Mouse (Mus musculus) spleen, adult 2 months (tissue): Measurements from ENCODE around the gene Cga. TPM values are rescaled to one million over a fixed set of nuclear protein-coding genes. Genes with fewer than 3 reads are reported as not detected.
"Not testable (repeated sequence)": the region's sequence is repeated elsewhere in the genome, so short reads cannot be mapped to it uniquely, and the experiment has no call there.

Experiments
- DNase-seq, 2 experiments: peaks; one replicate each; pipeline versions ENCODE4 v3.0.0 to v3.0.0-alpha.2; 2012 to 2021; ENCODE audit warnings: low spot score in 2 of 2, low read depth in 1 of 2
- H3K27ac ChIP-seq: fragments of 200-500 bp; 2 replicates; pipeline ENCODE4 v1.5.1; 2012; ENCODE audit warnings: low read length, inconsistent platforms; ENCODE audit not compliant: insufficient read depth
- H3K27me3 ChIP-seq: fragments of 200-500 bp; 2 replicates; pipeline ENCODE4 v1.6.1; 2012; ENCODE audit warnings: mild to moderate bottlenecking, moderate library complexity, low read length, inconsistent platforms; ENCODE audit not compliant: control insufficient read depth, insufficient read depth
- H3K36me3 ChIP-seq: fragments of 200-500 bp; 2 replicates; pipeline ENCODE4 v1.6.1; 2012; ENCODE audit warnings: mild to moderate bottlenecking, low read length, inconsistent platforms; ENCODE audit not compliant: control insufficient read depth, insufficient read depth
- H3K4me1 ChIP-seq: fragments of 200-500 bp; 2 replicates; pipeline ENCODE4 v1.6.1; 2011; ENCODE audit warnings: inconsistent platforms; ENCODE audit not compliant: control insufficient read depth, insufficient read depth, insufficient read length
- H3K4me3 ChIP-seq: fragments of 200-500 bp; 2 replicates; pipeline ENCODE4 v1.5.1; 2011; ENCODE audit warnings: mild to moderate bottlenecking, inconsistent platforms; ENCODE audit not compliant: insufficient read depth, insufficient read length; ENCODE audit errors: extremely low read depth
- CTCF ChIP-seq: fragments of 200-500 bp; IDR thresholded peaks from 2 replicates; pipeline ENCODE4 v1.5.1; 2011; ENCODE audit warnings: mild to moderate bottlenecking, inconsistent platforms; ENCODE audit not compliant: insufficient read depth, insufficient read length, insufficient replicate concordance; ENCODE audit errors: extremely low read depth
- POLR2A ChIP-seq: fragments of 200-500 bp; IDR thresholded peaks from 2 replicates; pipeline ENCODE4 v1.6.1; 2011; ENCODE audit warnings: low read depth, low read length, inconsistent platforms
- WGBS: fragments of 180-500 bp; shearing (Covaris S2); methylation state at CpG from one replicate; pipeline ENCODE4 v1.1.7; 2018; 5-methylcytosine and 5-hydroxymethylcytosine counted together
- polyA plus RNA-seq: library from polyadenylated mRNA; depleted of rRNA; stranded (reverse); fragments of >200 nt; gene quantifications from 2 replicates; pipeline ENCODE4 v1.2.3, GENCODE M21; 2012

Cga gene
- polyA plus RNA-seq, 1 experiment, result not detected

DNA sequence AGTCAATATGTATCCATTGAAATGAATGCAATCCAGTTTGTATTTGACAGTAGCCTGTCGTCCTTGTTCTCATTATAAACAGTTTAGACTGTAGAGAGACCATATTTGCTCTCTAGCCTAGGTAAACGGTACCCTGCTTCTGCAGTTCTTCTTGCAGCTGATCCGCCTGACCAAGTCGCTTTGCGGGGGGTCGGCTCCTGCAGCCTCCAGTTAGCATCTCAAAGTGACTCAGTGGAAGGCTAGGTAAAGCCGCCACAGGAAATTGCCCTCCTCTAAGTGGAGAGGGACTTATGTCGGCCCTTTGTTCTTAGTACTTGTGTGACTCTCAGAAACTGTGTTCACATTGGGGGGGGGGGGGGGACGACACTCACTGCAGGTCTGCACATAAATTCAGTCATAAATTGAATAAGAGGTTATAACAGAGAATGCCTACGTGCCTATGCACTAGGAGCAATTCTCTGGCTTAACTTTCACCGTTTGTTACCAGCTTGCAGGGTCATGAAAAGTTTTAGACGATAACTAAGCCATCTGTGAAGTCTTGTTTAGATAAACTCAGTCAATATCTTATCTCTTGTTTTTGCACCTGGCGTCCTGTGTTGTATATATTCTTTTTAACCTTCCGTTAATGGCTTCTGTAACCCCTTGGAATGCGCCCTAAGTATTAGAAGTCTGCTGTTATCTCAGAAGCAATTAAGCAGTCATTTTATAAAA lies 4.3 kb upstream of the Cga start:
- no peak overlapping the region for H3K4me3 ChIP-seq
- no peak for TF ChIP-seq POLR2A
- no peak for TF ChIP-seq CTCF
- DNase-seq, result no peak
- no peak overlapping the region for H3K27ac ChIP-seq
- H3K4me1 ChIP-seq, result peaks cover 3% of the 10 kb centered on the region; the same call in 1 of the 2 replicates
- 58% methylated on average over 15 of the region's 15 CpGs for WGBS
- H3K27me3 ChIP-seq, result peaks cover 1% of the 10 kb centered on the region; the same call in 1 of the 2 replicates
- H3K36me3 ChIP-seq, result no peaks in the 10 kb centered on the region

DNA sequence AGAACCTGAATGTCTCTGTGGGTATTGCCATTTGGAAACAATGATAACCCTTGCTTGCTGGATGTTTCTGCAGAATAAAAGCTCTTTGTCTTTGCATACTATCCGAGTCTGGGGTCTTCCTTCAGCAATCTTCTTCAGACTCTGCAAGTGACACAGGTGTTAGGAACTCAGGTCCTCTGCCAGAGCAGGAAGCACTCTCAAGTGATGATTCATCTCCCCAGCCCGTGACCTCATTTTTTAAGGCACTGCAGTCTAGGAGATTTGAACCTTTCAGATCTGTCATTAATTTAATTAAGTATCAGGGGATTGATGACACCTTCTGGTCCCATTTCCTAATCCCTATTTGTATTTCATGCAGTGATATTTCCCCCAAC lies 3.8 kb upstream of the Cga start:
- peaks cover 1% of the 10 kb centered on the region; the same call in 1 of the 2 replicates for H3K27me3 ChIP-seq
- DNase-seq, result no peak
- H3K4me3 ChIP-seq, result no peak overlapping the region
- WGBS, result 55% methylated on average over 2 of the region's 2 CpGs
- H3K27ac ChIP-seq, result no peak overlapping the region
- H3K36me3 ChIP-seq, result no peaks in the 10 kb centered on the region
- H3K4me1 ChIP-seq, result peaks cover 3% of the 10 kb centered on the region; the same call in 1 of the 2 replicates
- no peak for TF ChIP-seq CTCF
- TF ChIP-seq POLR2A, result no peak

DNA sequence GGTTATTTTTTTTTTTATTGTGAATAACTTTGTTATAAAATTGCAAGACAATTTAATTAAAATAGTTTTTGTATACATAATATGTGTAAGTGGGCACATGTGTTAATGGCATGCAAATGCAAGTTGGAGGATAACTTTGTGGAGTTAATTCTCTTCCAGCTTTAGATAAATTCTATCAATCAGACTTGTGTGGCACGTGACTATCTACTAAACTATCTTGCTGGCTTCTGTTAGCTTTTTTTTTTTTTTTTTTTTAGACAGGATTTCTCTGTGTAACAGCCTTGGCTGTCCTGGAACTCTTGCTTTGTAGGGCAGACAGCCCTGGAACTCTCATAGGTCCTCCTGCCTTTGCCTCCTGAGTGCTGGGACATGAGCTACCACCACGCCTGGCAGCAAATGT lies 4.9 kb downstream of the Cga start:
- Histone ChIP-seq H3K4me3 (no peak overlapping the region), H3K27me3 (no peaks in the 10 kb centered on the region), H3K36me3 (no peaks in the 10 kb centered on the region), H3K4me1 (no peaks in the 10 kb centered on the region), H3K27ac (no peak overlapping the region)
- TF ChIP-seq CTCF (no peak), POLR2A (no peak)
- DNase-seq, result no peak
- 72% methylated on average over 2 of the region's 2 CpGs for WGBS

GRCm38 (mm10) chr4:34899322-34899721 lies 5.7 kb downstream of the Cga start:
- Histone ChIP-seq H3K36me3 (no peaks in the 10 kb centered on the region), H3K27me3 (no peaks in the 10 kb centered on the region), H3K27ac (no peak overlapping the region), H3K4me3 (no peak overlapping the region), H3K4me1 (no peaks in the 10 kb centered on the region)
- TF ChIP-seq POLR2A (no peak), CTCF (no peak)
- 94% methylated on average over 1 of the region's 1 CpGs for WGBS
- DNase-seq, result no peak

- H3K36me3 ChIP-seq, result no peaks in the 10 kb centered on the region
- no peaks in the 10 kb centered on the region for H3K4me1 ChIP-seq
- DNase-seq, result no peak
- no peak overlapping the region for H3K27ac ChIP-seq
- no peak overlapping the region for H3K4me3 ChIP-seq
- H3K27me3 ChIP-seq, result no peaks in the 10 kb centered on the region
- TF ChIP-seq CTCF (no peak), POLR2A (no peak)
- WGBS, result 75% methylated on average over 9 of the region's 9 CpGs
Observed at GRCm38 (mm10) chr4:34900155-34900554, 6.6 kb downstream of the Cga start.

- 81% methylated on average over 4 of the region's 4 CpGs for WGBS
- H3K27me3 ChIP-seq, result no peaks in the 10 kb centered on the region
- no peak overlapping the region for H3K27ac ChIP-seq
- H3K36me3 ChIP-seq, result no peaks in the 10 kb centered on the region
- DNase-seq, result no peak
- H3K4me3 ChIP-seq, result no peak overlapping the region
- TF ChIP-seq POLR2A (no peak), CTCF (no peak)
- no peaks in the 10 kb centered on the region for H3K4me1 ChIP-seq
Observed at GRCm38 (mm10) chr4:34901166-34901565, 7.6 kb downstream of the Cga start.

DNA sequence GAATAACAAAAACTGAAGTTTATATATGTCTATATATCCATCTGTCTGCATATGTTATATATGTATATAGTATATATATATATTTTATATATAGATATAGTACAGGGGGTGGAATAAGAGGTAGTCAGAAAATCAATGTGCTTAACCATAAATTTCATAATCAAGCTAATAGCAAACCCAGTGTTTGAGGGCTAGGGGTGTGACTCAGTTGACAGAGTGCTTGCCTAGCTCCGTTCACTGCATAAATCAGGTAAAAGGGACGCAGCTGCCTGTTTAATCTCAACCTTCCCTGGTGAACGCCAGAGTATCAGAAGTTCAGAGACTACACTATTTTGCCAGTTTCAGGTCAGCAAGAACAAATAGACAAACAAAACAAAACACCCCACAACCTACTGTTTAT lies 8.0 kb downstream of the Cga start:
- H3K4me1 ChIP-seq, H3K27ac ChIP-seq, DNase-seq, H3K27me3 ChIP-seq, H3K36me3 ChIP-seq, H3K4me3 ChIP-seq: not testable (repeated sequence)
- 85% methylated on average over 3 of the region's 3 CpGs for WGBS
